Mouse (Mus musculus): ENCODE results near the gene Wdr62. TPM values are rescaled to one million over a fixed set of nuclear protein-coding genes. Genes with fewer than 3 reads are reported as not detected.
A peak's percentile ranks its signal among the peaks of the same experiment; 100 is the strongest.
"Not testable (repeated sequence)": the region's sequence is repeated elsewhere in the genome, so short reads cannot be mapped to it uniquely, and the experiment has no call there.

Wdr62 gene
- polyA plus RNA-seq, 1 experiment from 2014 or later = 2.6 TPM

- H3K27me3 ChIP-seq (replicated peaks) = no peaks in the 10 kb centered on the region
These were observed 62.9 kb downstream of the Wdr62 start for GRCm38 (mm10) chr7:30217277-30217676.

GRCm38 (mm10) chr7:30216723-30217151 lies 63.5 kb downstream of the Wdr62 start:
- Histone ChIP-seq H3K9me3 (replicated peaks) (no peaks in the 10 kb centered on the region), H3K27me3 (replicated peaks) (no peaks in the 10 kb centered on the region), H3K4me1 (peaks cover 20% of the 10 kb centered on the region), H3K27ac (replicated peaks) (peak overlapping the region; percentile 75), H3K4me2 (peak overlapping the region; percentile 53), H3K9ac (replicated peaks) (peak overlapping the region; percentile 21; the same call in 1 of the 2 replicates), H3K4me3 (replicated peaks) (peak overlapping the region; percentile 22; the same call in 1 of the 2 replicates), H3K36me3 (no peaks in the 10 kb centered on the region)
- peak; percentile 78 for ATAC-seq (ENCODE audit: low FRiP score)
- WGBS = 2% methylated on average over 15 of the region's 16 CpGs

More at GRCm38 (mm10) chr7:30217277-30217676, 62.9 kb downstream of the Wdr62 start:
- H3K4me3 ChIP-seq (replicated peaks) = no peak overlapping the region
- peak overlapping the region; percentile 53; the same call in 1 of the 2 replicates for H3K4me2 ChIP-seq
- WGBS = 82% methylated on average over 2 of the region's 2 CpGs
- no peaks in the 10 kb centered on the region for H3K36me3 ChIP-seq
- ATAC-seq (ENCODE audit: low FRiP score) = 0 out of 2 replicates have a peak, but pooled peaks have one; percentile 34
- H3K9ac ChIP-seq (replicated peaks) = no peak overlapping the region
- H3K4me1 ChIP-seq = peaks cover 20% of the 10 kb centered on the region
- no peak overlapping the region for H3K27ac ChIP-seq (replicated peaks)
- no peaks in the 10 kb centered on the region for H3K9me3 ChIP-seq (replicated peaks)

GRCm38 (mm10) chr7:30215875-30216274 lies 64.3 kb downstream of the Wdr62 start:
- H3K9me3 ChIP-seq (replicated peaks) = no peaks in the 10 kb centered on the region
- no peak overlapping the region for H3K27ac ChIP-seq (replicated peaks)
- 89% methylated on average over 3 of the region's 3 CpGs for WGBS
- H3K27me3 ChIP-seq (replicated peaks) = no peaks in the 10 kb centered on the region
- no peaks in the 10 kb centered on the region for H3K36me3 ChIP-seq
- H3K4me2 ChIP-seq = no peak overlapping the region
- no peak overlapping the region for H3K4me3 ChIP-seq (replicated peaks)
- peaks cover 20% of the 10 kb centered on the region for H3K4me1 ChIP-seq
- no peak for ATAC-seq (ENCODE audit: low FRiP score)
- no peak overlapping the region for H3K9ac ChIP-seq (replicated peaks)

GRCm38 (mm10) chr7:30213881-30214280 lies 66.3 kb downstream of the Wdr62 start:
- WGBS = 90% methylated on average over 3 of the region's 3 CpGs
- H3K36me3 ChIP-seq = no peaks in the 10 kb centered on the region

GRCm38 (mm10) chr7:30211025-30211424 lies 69.2 kb downstream of the Wdr62 start:
- no peak for ATAC-seq (ENCODE audit: low FRiP score)
- no peaks in the 10 kb centered on the region for H3K4me1 ChIP-seq
- no peaks in the 10 kb centered on the region for H3K27me3 ChIP-seq (replicated peaks)
- no peaks in the 10 kb centered on the region for H3K36me3 ChIP-seq
- no peak overlapping the region for H3K4me3 ChIP-seq (replicated peaks)
- H3K27ac ChIP-seq (replicated peaks) = no peak overlapping the region
- H3K9me3 ChIP-seq (replicated peaks) = no peaks in the 10 kb centered on the region
- no peak overlapping the region for H3K4me2 ChIP-seq
- WGBS = 19% methylated on average over 4 of the region's 4 CpGs
- H3K9ac ChIP-seq (replicated peaks) = no peak overlapping the region

More at GRCm38 (mm10) chr7:30213881-30214280, 66.3 kb downstream of the Wdr62 start:
- Histone ChIP-seq H3K9ac (replicated peaks) (no peak overlapping the region), H3K4me1 (peaks cover 7% of the 10 kb centered on the region), H3K27me3 (replicated peaks) (no peaks in the 10 kb centered on the region), H3K4me2 (no peak overlapping the region), H3K27ac (replicated peaks) (no peak overlapping the region), H3K9me3 (replicated peaks) (no peaks in the 10 kb centered on the region), H3K4me3 (replicated peaks) (no peak overlapping the region)
- ATAC-seq (ENCODE audit: low FRiP score) = no peak

GRCm38 (mm10) chr7:30206364-30206763 lies 73.9 kb downstream of the Wdr62 start:
- H3K9me3 ChIP-seq (replicated peaks); H3K4me3 ChIP-seq (replicated peaks); ATAC-seq (ENCODE audit: low FRiP score); H3K36me3 ChIP-seq; H3K27me3 ChIP-seq (replicated peaks); H3K4me1 ChIP-seq; H3K9ac ChIP-seq (replicated peaks); H3K27ac ChIP-seq (replicated peaks); H3K4me2 ChIP-seq: not testable (repeated sequence)
- WGBS = 60% methylated on average over 5 of the region's 5 CpGs

GRCm38 (mm10) chr7:30205383-30205782 lies 74.8 kb downstream of the Wdr62 start:
- Histone ChIP-seq H3K4me3 (replicated peaks) (no peak overlapping the region), H3K9ac (replicated peaks) (no peak overlapping the region), H3K9me3 (replicated peaks) (no peaks in the 10 kb centered on the region), H3K4me1 (peaks cover 11% of the 10 kb centered on the region), H3K4me2 (no peak overlapping the region), H3K27me3 (replicated peaks) (no peaks in the 10 kb centered on the region), H3K27ac (replicated peaks) (no peak overlapping the region), H3K36me3 (no peaks in the 10 kb centered on the region)
- no peak for ATAC-seq (ENCODE audit: low FRiP score)
- 3% methylated on average over 2 of the region's 2 CpGs for WGBS

- no peak overlapping the region for H3K9ac ChIP-seq (replicated peaks)
- no peak overlapping the region for H3K27ac ChIP-seq (replicated peaks)
- no peaks in the 10 kb centered on the region for H3K36me3 ChIP-seq
- no peaks in the 10 kb centered on the region for H3K27me3 ChIP-seq (replicated peaks)
- WGBS = 17% methylated on average over 8 of the region's 8 CpGs
- H3K4me1 ChIP-seq = peaks cover 11% of the 10 kb centered on the region
- H3K4me3 ChIP-seq (replicated peaks) = no peak overlapping the region
- no peak overlapping the region for H3K4me2 ChIP-seq
- H3K9me3 ChIP-seq (replicated peaks) = no peaks in the 10 kb centered on the region
- no peak for ATAC-seq (ENCODE audit: low FRiP score)
These were observed 75.8 kb downstream of the Wdr62 start for GRCm38 (mm10) chr7:30204380-30204779.

GRCm38 (mm10) chr7:30202895-30203690 lies 77.1 kb downstream of the Wdr62 start:
- Histone ChIP-seq H3K27me3 (replicated peaks) (no peaks in the 10 kb centered on the region), H3K4me2 (no peak overlapping the region), H3K27ac (replicated peaks) (no peak overlapping the region), H3K9ac (replicated peaks) (no peak overlapping the region), H3K9me3 (replicated peaks) (no peaks in the 10 kb centered on the region), H3K4me3 (replicated peaks) (no peak overlapping the region), H3K4me1 (peaks cover 19% of the 10 kb centered on the region), H3K36me3 (no peaks in the 10 kb centered on the region)
- 85% methylated on average over 11 of the region's 11 CpGs for WGBS
- ATAC-seq (ENCODE audit: low FRiP score) = no peak

GRCm38 (mm10) chr7:30200661-30201060 lies 79.6 kb downstream of the Wdr62 start:
- not testable (repeated sequence) for ATAC-seq (ENCODE audit: low FRiP score); H3K9me3 ChIP-seq (replicated peaks); H3K4me3 ChIP-seq (replicated peaks); H3K36me3 ChIP-seq; H3K27ac ChIP-seq (replicated peaks); H3K9ac ChIP-seq (replicated peaks); H3K27me3 ChIP-seq (replicated peaks); H3K4me2 ChIP-seq
- WGBS = 90% methylated on average over 5 of the region's 5 CpGs
- H3K4me1 ChIP-seq = peaks cover 24% of the 10 kb centered on the region

- Histone ChIP-seq H3K9ac (replicated peaks) (no peak overlapping the region), H3K9me3 (replicated peaks) (no peaks in the 10 kb centered on the region), H3K27ac (replicated peaks) (no peak overlapping the region), H3K36me3 (no peaks in the 10 kb centered on the region), H3K27me3 (replicated peaks) (no peaks in the 10 kb centered on the region), H3K4me1 (peaks cover 28% of the 10 kb centered on the region), H3K4me3 (replicated peaks) (no peak overlapping the region), H3K4me2 (no peak overlapping the region)
- 81% methylated on average over 5 of the region's 5 CpGs for WGBS
- no peak for ATAC-seq (ENCODE audit: low FRiP score)
These were observed 80.0 kb downstream of the Wdr62 start for GRCm38 (mm10) chr7:30200200-30200599.

- Histone ChIP-seq H3K27ac (replicated peaks) (no peak overlapping the region), H3K4me2 (no peak overlapping the region), H3K36me3 (no peaks in the 10 kb centered on the region), H3K27me3 (replicated peaks) (no peaks in the 10 kb centered on the region), H3K4me1 (peaks cover 28% of the 10 kb centered on the region), H3K4me3 (replicated peaks) (no peak overlapping the region), H3K9me3 (replicated peaks) (no peaks in the 10 kb centered on the region), H3K9ac (replicated peaks) (no peak overlapping the region)
- WGBS = 79% methylated on average over 18 of the region's 18 CpGs
- no peak for ATAC-seq (ENCODE audit: low FRiP score)
These were observed 80.6 kb downstream of the Wdr62 start for GRCm38 (mm10) chr7:30199498-30200139.
